Mouse (Mus musculus) lung, embryonic 14.5 days (tissue): ENCODE data around the gene March9. TPM values are rescaled to one million over a fixed set of nuclear protein-coding genes. Genes with fewer than 3 reads are reported as not detected.
"Not testable (repeated sequence)": the region's sequence is repeated elsewhere in the genome, so short reads cannot be mapped to it uniquely, and the experiment has no call there.

Experiments used
- ATAC-seq: fragments of 200-750 bp; cut with Nextera tagmentation; 2 replicates; pipeline ENCODE4 v1.8.0; 2017; ENCODE audit warnings: mild to moderate bottlenecking, moderate TSS enrichment, moderate library complexity; ENCODE audit not compliant: insufficient read depth
- DNase-seq: peaks from one replicate; pipeline ENCODE4 v3.0.0-alpha.2; 2015
- H3K27ac ChIP-seq: fragments of 300-500 bp; sonication (generic); 2 replicates; pipeline ENCODE4 v1.5.1; 2014; ENCODE audit warnings: low read depth, mild to moderate bottlenecking, moderate library complexity
- H3K27me3 ChIP-seq: fragments of 300-500 bp; sonication (generic); 2 replicates; pipeline ENCODE4 v1.6.1; 2014; ENCODE audit warnings: low read length, control low read depth; ENCODE audit not compliant: insufficient read depth
- H3K36me3 ChIP-seq: fragments of 300-500 bp; sonication (generic); 2 replicates; pipeline ENCODE4 v1.6.1; 2014; ENCODE audit warnings: control low read depth; ENCODE audit not compliant: insufficient read depth
- H3K4me1 ChIP-seq: fragments of 300-500 bp; sonication (generic); 2 replicates; pipeline ENCODE4 v1.6.1; 2014; ENCODE audit warnings: antibody characterized with exemption, control low read depth; ENCODE audit not compliant: insufficient read depth
- H3K4me2 ChIP-seq: fragments of 300-500 bp; sonication (generic); 2 replicates; pipeline ENCODE4 v1.6.1; 2014; ENCODE audit warnings: mild to moderate bottlenecking
- H3K4me3 ChIP-seq: fragments of 300-500 bp; sonication (generic); 2 replicates; pipeline ENCODE4 v1.5.1; 2014; ENCODE audit warnings: low read depth, low read length
- H3K9ac ChIP-seq: fragments of 300-500 bp; sonication (generic); 2 replicates; pipeline ENCODE4 v1.6.1; 2014
- H3K9me3 ChIP-seq: fragments of 300-500 bp; sonication (generic); 2 replicates; pipeline ENCODE4 v1.6.1; 2016; ENCODE audit warnings: low read depth, low read length, control low read depth
- CTCF ChIP-seq: IDR thresholded peaks from 2 replicates; pipeline ENCODE4 v1.5.1; 2016; ENCODE audit warnings: antibody characterized with exemption, low read depth
- WGBS: fragments of 180-500 bp; shearing (Covaris S2); extraction: QIAGEN DNeasy Blood & Tissue Kit; methylation state at CpG from one replicate; pipeline ENCODE4 v1.1.7; 2014; 5-methylcytosine and 5-hydroxymethylcytosine counted together
- polyA plus RNA-seq: library from polyadenylated mRNA; unstranded; fragments of >200 nt; fragmentation: Nextera tagmentation; extraction: Ambion mirVana; gene quantifications from 2 replicates; pipeline ENCODE4 v1.2.1, GENCODE M21; 2014

The March9 gene
- polyA plus RNA-seq, 1 experiment from 2014 or later = 1.5 TPM

- DNase-seq = no peak
- Histone ChIP-seq H3K4me1 (peaks cover 12% of the 10 kb centered on the region; the same call in 1 of the 2 replicates), H3K27me3 (peaks cover 30% of the 10 kb centered on the region), H3K4me3 (no peak overlapping the region), H3K4me2 (peak overlapping the region; percentile 70), H3K9me3 (no peaks in the 10 kb centered on the region), H3K36me3 (peaks cover 31% of the 10 kb centered on the region), H3K9ac (no peak overlapping the region), H3K27ac (no peak overlapping the region)
- ATAC-seq = no peak
- WGBS = 67% methylated on average over 5 of the region's 5 CpGs
- no peak for TF ChIP-seq CTCF
Observed at GRCm38 (mm10) chr10:127062503-127062902, 2.5 kb upstream of the March9 start.

- peaks cover 12% of the 10 kb centered on the region; the same call in 1 of the 2 replicates for H3K4me1 ChIP-seq
- not testable (repeated sequence) for H3K27ac ChIP-seq, DNase-seq, H3K9me3 ChIP-seq, H3K9ac ChIP-seq, ATAC-seq, H3K4me3 ChIP-seq, H3K4me2 ChIP-seq
- 75% methylated on average over 4 of the region's 4 CpGs for WGBS
- peaks cover 27% of the 10 kb centered on the region for H3K36me3 ChIP-seq
- H3K27me3 ChIP-seq = peaks cover 30% of the 10 kb centered on the region
Observed at GRCm38 (mm10) chr10:127062101-127062500, 2.1 kb upstream of the March9 start.

- no peaks in the 10 kb centered on the region for H3K9me3 ChIP-seq
- ATAC-seq = no peak
- peaks cover 12% of the 10 kb centered on the region; the same call in 1 of the 2 replicates for H3K4me1 ChIP-seq
- no peak for TF ChIP-seq CTCF
- peaks cover 30% of the 10 kb centered on the region for H3K27me3 ChIP-seq
- H3K4me2 ChIP-seq = no peak overlapping the region
- no peak for DNase-seq
- WGBS = 76% methylated on average over 2 of the region's 2 CpGs
- H3K4me3 ChIP-seq = no peak overlapping the region
- no peak overlapping the region for H3K9ac ChIP-seq
- peaks cover 23% of the 10 kb centered on the region for H3K36me3 ChIP-seq
- no peak overlapping the region for H3K27ac ChIP-seq
Observed at GRCm38 (mm10) chr10:127061513-127061912, 1.5 kb upstream of the March9 start.

- Histone ChIP-seq H3K4me2 (peak overlapping the region; percentile 95), H3K27ac (no peak overlapping the region), H3K36me3 (peaks cover 22% of the 10 kb centered on the region), H3K4me1 (peaks cover 12% of the 10 kb centered on the region; the same call in 1 of the 2 replicates), H3K27me3 (peaks cover 30% of the 10 kb centered on the region), H3K9ac (no peak overlapping the region), H3K4me3 (no peak overlapping the region), H3K9me3 (no peaks in the 10 kb centered on the region)
- ATAC-seq (no peak), DNase-seq (no peak)
- 47% methylated on average over 5 of the region's 5 CpGs for whole genome bisulfite sequencing
- TF ChIP-seq CTCF = no peak
Observed at GRCm38 (mm10) chr10:127061085-127061484, 1.1 kb upstream of the March9 start.

- 0 out of 2 replicates have a peak, but pooled peaks cover 16% of the 10 kb centered on the region for H3K36me3 ChIP-seq
- H3K4me2 ChIP-seq = peak overlapping the region; percentile 95
- ATAC-seq = no peak
- H3K4me3 ChIP-seq = peak overlapping the region; percentile 70
- peak overlapping the region; percentile 72 for H3K9ac ChIP-seq
- under 1% methylated on average over 60 of the region's 92 CpGs for WGBS
- no peaks in the 10 kb centered on the region for H3K9me3 ChIP-seq
- H3K27me3 ChIP-seq = peaks cover 30% of the 10 kb centered on the region
- H3K27ac ChIP-seq = peak overlapping the region; percentile 46; the same call in 1 of the 2 replicates
- TF ChIP-seq CTCF = no peak
- no peak for DNase-seq
- 0 out of 2 replicates have a peak, but pooled peaks cover 8% of the 10 kb centered on the region for H3K4me1 ChIP-seq
Observed at GRCm38 (mm10) chr10:127059174-127059967, 613 bp downstream of the March9 start.

- H3K27ac ChIP-seq = no peak overlapping the region
- DNase-seq = no peak
- no peak for TF ChIP-seq CTCF
- ATAC-seq = no peak
- WGBS = 10% methylated on average over 8 of the region's 8 CpGs
- no peaks in the 10 kb centered on the region for H3K9me3 ChIP-seq
- 0 out of 2 replicates have a peak, but pooled peaks cover 8% of the 10 kb centered on the region for H3K4me1 ChIP-seq
- peaks cover 30% of the 10 kb centered on the region for H3K27me3 ChIP-seq
- peak overlapping the region; percentile 72; the same call in 1 of the 2 replicates for H3K9ac ChIP-seq
- peak overlapping the region; percentile 70 for H3K4me3 ChIP-seq
- peak overlapping the region; percentile 95 for H3K4me2 ChIP-seq
- 0 out of 2 replicates have a peak, but pooled peaks cover 16% of the 10 kb centered on the region for H3K36me3 ChIP-seq
Observed at GRCm38 (mm10) chr10:127058708-127059107, 1.3 kb downstream of the March9 start.

GRCm38 (mm10) chr10:127058161-127058560 is 1.8 kb downstream of the March9 start:
- Histone ChIP-seq H3K9me3 (no peaks in the 10 kb centered on the region), H3K4me1 (0 out of 2 replicates have a peak, but pooled peaks cover 8% of the 10 kb centered on the region), H3K27ac (no peak overlapping the region), H3K4me3 (peak overlapping the region; percentile 70), H3K27me3 (peaks cover 30% of the 10 kb centered on the region), H3K4me2 (peak overlapping the region; percentile 95), H3K9ac (no peak overlapping the region), H3K36me3 (0 out of 2 replicates have a peak, but pooled peaks cover 16% of the 10 kb centered on the region)
- TF ChIP-seq CTCF = peak; percentile 97
- DNase-seq (peak; percentile 90), ATAC-seq (peak; percentile 25; the same call in 1 of the 2 replicates)
- WGBS = 0% methylated on average over 9 of the region's 9 CpGs
